Mouse (Mus musculus) right cerebral cortex, postnatal 25 days (tissue): ENCODE measurements at regions not wholly inside any gene's neighbourhood (a gene's known extent, or its start where the extent isn't known, plus 50 kb on each side); places are given as distances from the start of the nearest gene placed in this dataset.
"Not testable (repeated sequence)": the region's sequence is repeated elsewhere in the genome, so short reads cannot be mapped to it uniquely, and the experiment has no call there.

Source experiments
- DNase-seq: peaks from one replicate; pipeline ENCODE4 v3.0.0; 2022

DNA sequence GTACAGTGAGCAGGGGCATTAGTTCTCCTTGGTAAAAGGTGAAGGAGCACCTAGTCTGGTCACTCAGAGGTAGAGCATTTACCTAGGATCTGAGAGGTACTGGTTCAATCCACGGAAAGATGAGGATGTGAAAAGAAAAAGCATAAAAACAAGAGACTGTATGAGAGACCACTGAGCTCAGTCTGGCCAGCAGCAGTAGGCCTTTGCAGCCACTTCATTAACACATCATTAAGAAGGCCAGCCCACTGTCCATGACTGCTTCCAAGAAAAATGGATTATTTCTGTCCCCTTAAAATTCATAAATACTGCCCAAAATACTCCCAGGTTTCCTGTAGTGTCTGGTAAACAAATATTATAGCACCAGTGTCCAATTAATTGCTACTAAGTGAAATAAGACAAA, 499.3 kb upstream of the 4930578C19Rik start:
- DNase-seq, result no peak

- no peak for DNase-seq
These were observed 481.4 kb upstream of the 4930578C19Rik start for GRCm38 (mm10) chrX:18942612-18943011.

DNA sequence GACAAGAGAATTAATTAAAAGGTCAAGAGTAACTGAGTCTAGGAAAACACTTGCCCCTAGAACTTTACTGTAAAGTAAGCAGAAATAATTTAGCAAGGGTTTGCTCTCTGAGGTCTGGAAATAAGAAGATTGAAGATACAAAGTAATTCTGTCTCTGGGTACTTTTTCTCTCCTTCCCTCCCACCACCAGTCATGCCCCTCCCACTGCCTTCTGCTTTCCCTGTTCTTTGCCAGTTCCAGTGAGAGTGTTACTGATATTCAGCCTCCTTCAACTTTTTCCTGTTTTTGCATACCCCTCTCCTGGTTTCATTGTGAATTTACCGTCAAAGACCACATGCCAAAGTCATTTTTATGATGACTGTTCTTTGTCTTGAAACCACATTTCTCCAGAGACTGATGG, 472.1 kb upstream of the 4930578C19Rik start:
- peak; percentile 3 for DNase-seq

- DNase-seq, result no peak
These were observed 461.9 kb upstream of the 4930578C19Rik start for GRCm38 (mm10) chrX:18923084-18923483.

DNA sequence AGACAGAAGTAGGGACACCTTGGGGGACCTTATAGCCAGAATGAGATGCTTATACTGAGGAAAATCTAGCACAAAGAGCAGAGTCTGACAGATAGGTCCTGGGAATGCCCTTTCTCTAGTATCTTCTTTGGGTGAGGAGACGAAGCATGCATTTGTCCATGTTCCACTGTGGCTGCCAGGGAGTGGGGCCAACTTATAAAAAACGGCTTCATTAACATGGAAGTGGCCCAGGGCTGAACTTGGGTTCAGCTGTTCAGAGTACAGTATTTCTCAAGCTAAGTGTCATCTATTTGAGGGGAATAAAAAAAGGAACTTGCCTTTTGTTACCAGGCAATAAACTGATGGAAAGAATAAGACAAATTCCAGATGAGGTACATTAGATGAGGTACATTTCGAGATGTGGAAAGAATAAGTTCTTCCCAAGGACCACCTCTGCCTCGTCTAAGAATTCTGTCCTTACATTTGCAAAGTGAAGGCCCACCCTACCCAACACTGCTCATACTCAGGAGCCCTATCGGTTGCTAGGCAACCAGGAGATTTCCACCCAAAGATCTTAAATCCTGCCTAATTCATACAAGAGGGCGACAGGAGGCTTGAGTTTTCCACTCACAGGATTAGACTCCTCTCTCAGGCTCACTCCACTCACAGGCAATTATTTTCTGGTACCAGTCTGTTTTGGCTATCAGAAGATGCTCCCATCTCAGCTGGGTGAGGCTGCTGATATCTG, 460.3 kb upstream of the 4930578C19Rik start:
- no peak for DNase-seq

DNA sequence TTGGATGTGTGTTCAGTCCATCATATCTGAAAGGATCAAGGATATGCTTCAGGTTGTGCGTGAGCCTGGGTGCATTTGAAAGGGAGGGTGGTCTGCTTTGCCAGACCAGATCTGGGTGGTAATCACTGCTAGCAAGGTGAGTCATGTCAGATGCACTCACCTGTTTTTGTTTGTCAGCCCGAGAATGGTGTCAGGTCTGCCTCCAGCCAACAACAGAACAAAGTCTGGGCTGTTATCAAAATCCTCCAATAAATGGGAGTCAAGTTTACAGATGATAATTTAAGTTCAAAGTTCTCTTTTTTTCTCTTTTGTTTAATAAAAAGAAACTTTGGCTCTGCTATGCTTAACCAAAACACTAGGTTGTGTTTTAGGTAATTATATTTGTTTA, 421.6 kb upstream of the 4930578C19Rik start:
- DNase-seq, result no peak

DNA sequence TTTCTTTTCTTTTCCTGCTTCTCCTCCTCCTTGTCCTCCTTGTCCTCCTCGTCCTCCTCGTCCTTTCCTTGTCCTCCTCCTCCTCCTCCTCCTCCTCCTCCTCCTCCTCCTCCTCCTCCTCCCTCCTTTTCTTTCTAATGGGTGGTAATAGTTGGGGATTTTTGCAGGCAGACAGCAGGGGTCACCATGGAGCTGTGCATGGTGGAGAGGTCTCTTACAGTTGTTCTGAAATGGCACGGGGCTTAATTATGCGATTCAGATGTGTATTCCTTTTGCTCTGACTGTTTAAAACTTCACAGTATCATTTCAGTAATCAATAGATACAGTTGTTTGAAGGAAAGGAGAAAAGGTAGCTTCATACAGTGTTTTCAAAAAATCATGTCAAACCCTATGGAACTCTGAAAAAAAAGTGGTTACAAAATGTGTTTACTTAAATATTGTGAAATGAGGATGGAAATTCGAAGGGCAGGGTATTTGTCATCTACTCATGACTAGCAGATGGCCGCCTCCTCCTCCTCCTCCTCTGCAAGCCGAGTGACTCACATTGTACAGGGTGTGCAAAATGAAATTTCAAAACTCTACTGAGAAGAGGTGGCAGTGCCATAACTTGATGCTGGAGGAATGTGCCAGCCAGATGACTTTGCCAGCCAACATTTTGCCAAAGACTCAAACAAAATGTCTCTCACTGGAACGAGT, 421.0 kb upstream of the 4930578C19Rik start:
- peak; percentile 50 for DNase-seq

GRCm38 (mm10) chrX:18875734-18876133, 414.5 kb upstream of the 4930578C19Rik start:
- DNase-seq, result no peak

DNA sequence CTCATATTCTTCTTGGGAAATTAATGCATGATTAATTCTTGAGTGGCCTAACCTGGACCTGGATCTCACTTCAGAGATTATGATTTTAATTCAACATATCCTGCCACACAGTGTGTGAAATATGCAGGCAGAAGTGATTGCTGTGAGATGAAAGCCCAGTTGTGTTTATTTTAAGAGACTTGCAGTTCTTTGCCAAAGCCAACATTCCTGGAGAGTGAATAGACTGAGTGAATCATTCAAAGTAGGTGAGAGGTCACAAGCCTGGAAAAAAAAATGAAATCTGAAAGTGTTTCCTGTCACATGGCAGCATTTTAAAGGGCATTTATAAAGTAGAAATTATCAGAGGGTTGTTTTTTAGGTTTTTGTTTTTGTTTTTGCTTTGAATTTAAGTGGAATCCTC, 412.9 kb upstream of the 4930578C19Rik start:
- DNase-seq, result no peak

DNA sequence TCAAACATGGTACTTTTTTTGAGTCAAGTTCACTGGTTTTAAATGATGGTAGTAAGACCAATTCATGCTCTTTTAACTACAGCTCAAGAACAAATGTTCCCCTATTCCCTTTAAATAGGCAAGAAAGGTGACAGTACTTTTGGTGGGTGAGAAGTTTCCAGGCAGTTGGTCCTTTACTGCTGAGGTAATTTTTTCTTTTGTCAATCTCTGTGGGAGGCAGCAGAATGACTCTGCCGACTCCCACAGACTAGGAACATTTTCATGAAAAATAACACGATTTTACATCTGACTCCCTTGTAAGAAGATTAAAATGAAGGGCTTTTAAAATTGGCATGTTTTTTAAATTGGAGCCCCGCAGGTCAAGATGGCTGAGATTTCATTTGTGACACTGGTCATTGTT, 377.5 kb upstream of the 4930578C19Rik start:
- no peak for DNase-seq

DNA sequence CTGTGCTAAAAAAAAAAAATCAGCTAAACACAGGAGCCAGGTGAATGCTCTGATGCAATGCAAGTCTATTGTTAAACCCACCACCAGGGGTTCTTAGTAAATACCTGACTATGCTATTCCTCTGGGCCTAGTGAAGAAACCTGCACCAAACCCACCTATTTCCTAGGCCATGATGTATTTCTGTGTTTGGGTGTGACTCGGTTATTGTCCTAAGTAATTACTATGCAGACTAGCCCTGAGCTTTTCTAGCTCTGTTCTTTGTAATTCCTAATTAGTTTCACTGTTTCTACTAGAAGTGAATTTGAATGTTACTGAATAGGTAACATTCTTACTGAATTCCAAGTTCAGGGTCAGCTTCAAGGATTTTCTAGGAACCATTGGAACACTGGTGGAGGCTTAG, 363.8 kb upstream of the 4930578C19Rik start:
- not testable (repeated sequence) for DNase-seq

DNA sequence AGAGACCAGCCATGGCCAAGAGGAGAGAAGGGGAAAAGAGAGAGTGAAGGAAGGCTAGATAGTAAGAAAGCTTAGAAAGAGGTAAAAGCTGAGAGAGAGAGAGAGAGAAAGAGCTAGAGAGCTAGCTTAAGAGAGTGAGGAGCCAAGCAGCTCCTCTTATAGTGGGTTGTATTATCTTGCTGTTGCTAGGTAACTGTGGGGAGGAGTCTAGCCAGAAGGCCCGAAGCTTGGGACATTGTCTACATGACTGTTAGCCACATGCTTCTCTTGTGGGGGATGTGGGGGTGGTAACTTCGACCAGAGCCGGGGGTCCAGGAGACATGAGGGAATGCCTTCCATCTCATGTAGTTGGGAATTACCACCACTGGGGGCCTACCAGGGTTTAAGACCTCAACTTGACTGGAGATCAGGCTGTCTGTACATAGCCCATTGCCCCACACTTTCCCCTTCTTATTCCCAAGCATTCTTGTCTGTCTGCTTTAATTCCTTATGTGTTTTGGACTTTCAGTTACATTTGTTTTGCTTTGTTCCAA, 353.3 kb upstream of the 4930578C19Rik start:
- no peak for DNase-seq
